Mouse (Mus musculus): ENCODE measurements around the gene Gm14408. TPM values are rescaled to one million over a fixed set of nuclear protein-coding genes. Genes with fewer than 3 reads are reported as not detected.
"Not testable (repeated sequence)": the region's sequence is repeated elsewhere in the genome, so short reads cannot be mapped to it uniquely, and the experiment has no call there.

Gm14408 gene
- polyA plus RNA-seq (2014; fragmentation: Nextera tagmentation; extraction: Ambion mirVana), result not detected in 2 replicates

DNA sequence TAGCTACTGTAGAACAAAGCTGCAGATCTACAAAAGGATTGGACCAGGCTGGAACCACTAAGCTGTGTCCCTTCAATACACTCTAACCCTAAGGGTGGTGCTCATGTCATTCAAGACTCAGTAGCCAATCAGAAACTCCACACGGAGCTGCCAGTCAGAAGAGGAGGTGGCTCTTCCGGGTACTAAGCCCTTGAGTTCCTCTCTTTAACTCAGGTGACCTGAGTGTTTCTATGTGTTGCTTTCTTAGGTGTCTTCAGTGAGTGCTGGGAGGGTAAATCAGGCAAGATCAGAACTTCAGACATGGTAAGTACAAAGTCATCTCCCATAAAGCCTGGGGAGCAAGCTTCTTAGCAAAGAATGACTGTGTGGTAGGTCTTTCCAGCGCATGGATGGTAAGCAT lies at the start of gene Gm14408:
Gene Gm14408, plus strand, starts transcription at position 301 of the 400 bp plus-strand sequence.
- not testable (repeated sequence) for H3K36me3 ChIP-seq (ENCODE audit: control insufficient read depth, insufficient read depth, low read length); H3K9me3 ChIP-seq (ENCODE audit: control insufficient read depth, low read depth, low read length); H3K4me3 ChIP-seq (ENCODE audit: low read depth, low read length); H3K9ac ChIP-seq (replicated peaks; ENCODE audit: low read depth, low read length); H3K4me2 ChIP-seq (replicated peaks; ENCODE audit: low read depth, low read length); ATAC-seq (ENCODE audit: insufficient number of reproducible peaks, insufficient read depth, low FRiP score, low read depth); H3K27ac ChIP-seq (ENCODE audit: low read length); H3K4me1 ChIP-seq (ENCODE audit: control insufficient read depth, insufficient read depth, low read length); H3K27me3 ChIP-seq (ENCODE audit: control insufficient read depth, insufficient read depth, low read length)
- 100% methylated on average over 1 of the region's 3 CpGs for WGBS

DNA sequence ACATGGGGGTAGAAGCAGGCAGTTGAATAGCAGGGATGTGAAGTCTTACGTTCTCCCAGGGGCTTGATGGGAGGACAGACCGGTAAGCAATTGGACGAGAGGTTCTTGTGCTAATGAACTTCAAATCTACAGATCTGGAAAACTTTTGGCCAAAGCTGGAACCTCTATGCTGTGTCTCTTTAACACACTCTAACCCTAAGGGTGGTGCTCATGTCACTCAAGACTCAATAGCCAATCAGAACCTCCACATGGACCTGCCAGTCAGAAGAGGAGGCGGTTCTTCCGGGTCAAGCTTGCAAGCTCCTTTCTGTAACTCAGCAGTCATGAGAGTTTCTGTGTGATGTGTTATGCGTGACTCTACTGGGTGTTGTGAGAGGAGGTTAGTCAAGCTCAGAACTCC lies 32.6 kb upstream of the Gm14408 start, which contains the start of gene Gm14295:
Gene Gm14295, plus strand, starts transcription at position 301 of the 400 bp plus-strand sequence.
- H3K27me3 ChIP-seq (ENCODE audit: control insufficient read depth, insufficient read depth, low read length); H3K9me3 ChIP-seq (ENCODE audit: control insufficient read depth, low read depth, low read length); H3K36me3 ChIP-seq (ENCODE audit: control insufficient read depth, insufficient read depth, low read length); H3K4me2 ChIP-seq (replicated peaks; ENCODE audit: low read depth, low read length); H3K9ac ChIP-seq (replicated peaks; ENCODE audit: low read depth, low read length); H3K27ac ChIP-seq (ENCODE audit: low read length); H3K4me1 ChIP-seq (ENCODE audit: control insufficient read depth, insufficient read depth, low read length); ATAC-seq (ENCODE audit: insufficient number of reproducible peaks, insufficient read depth, low FRiP score, low read depth): not testable (repeated sequence)
- no CpG with 5 or more reads among the region's 6 CpGs for WGBS
- H3K4me3 ChIP-seq (ENCODE audit: low read depth, low read length), result peak within 1 kb of the TSS; percentile 31

DNA sequence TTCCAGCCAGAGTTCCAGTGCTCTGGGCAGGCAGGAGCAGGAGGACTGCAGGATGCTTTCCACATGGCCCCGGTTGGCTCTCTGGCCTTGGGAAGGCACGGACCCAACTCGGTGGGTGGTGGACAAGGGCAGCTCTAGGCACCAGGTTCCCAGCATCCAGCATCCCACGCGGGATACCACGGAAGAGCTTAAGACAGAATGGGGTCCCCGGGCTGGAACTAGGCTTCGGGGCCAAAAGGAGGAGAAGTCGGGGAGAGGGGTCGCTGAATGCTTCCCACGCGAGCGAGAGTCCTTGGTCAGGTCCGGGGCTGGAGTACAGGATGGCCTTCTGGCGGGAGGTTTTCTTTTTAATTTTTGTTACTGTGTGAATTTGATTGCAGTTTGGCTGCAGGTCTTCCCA lies 32.2 kb upstream of the Gm14408 start:
- not testable (repeated sequence) for H3K27me3 ChIP-seq (ENCODE audit: control insufficient read depth, insufficient read depth, low read length); H3K27ac ChIP-seq (ENCODE audit: low read length); H3K4me2 ChIP-seq (replicated peaks; ENCODE audit: low read depth, low read length); H3K36me3 ChIP-seq (ENCODE audit: control insufficient read depth, insufficient read depth, low read length); H3K4me1 ChIP-seq (ENCODE audit: control insufficient read depth, insufficient read depth, low read length); ATAC-seq (ENCODE audit: insufficient number of reproducible peaks, insufficient read depth, low FRiP score, low read depth); H3K9ac ChIP-seq (replicated peaks; ENCODE audit: low read depth, low read length); H3K9me3 ChIP-seq (ENCODE audit: control insufficient read depth, low read depth, low read length)
- WGBS, result 16% methylated on average over 14 of the region's 15 CpGs
- H3K4me3 ChIP-seq (ENCODE audit: low read depth, low read length), result peak overlapping the region; percentile 31

Other genes with a start within 250 kb of the Gm14408 start
- 18.1 and 26.1 TPM in 2 replicates for gene Gm14308, start 194.8 kb upstream of the Gm14408 start, polyA plus RNA-seq (2014; fragmentation: Nextera tagmentation; extraction: Ambion mirVana)
- gene Zfp973, start 160.6 kb upstream of the Gm14408 start, polyA plus RNA-seq (2014; fragmentation: Nextera tagmentation; extraction: Ambion mirVana), result 11.8 and 12.6 TPM in 2 replicates
- 36.7 and 38.4 TPM in 2 replicates for gene Gm14305, start 122.8 kb upstream of the Gm14408 start, polyA plus RNA-seq (2014; fragmentation: Nextera tagmentation; extraction: Ambion mirVana)
- 24.4 and 25.6 TPM in 2 replicates for gene Gm14295, start 32.5 kb upstream of the Gm14408 start, polyA plus RNA-seq (2014; fragmentation: Nextera tagmentation; extraction: Ambion mirVana)
- 14.8 and 16.2 TPM in 2 replicates for gene Gm14296, start 96.7 kb downstream of the Gm14408 start, polyA plus RNA-seq (2014; fragmentation: Nextera tagmentation; extraction: Ambion mirVana)
- gene Gm14419, start 169.8 kb downstream of the Gm14408 start, polyA plus RNA-seq (2014; fragmentation: Nextera tagmentation; extraction: Ambion mirVana), result 13.9 and 14.9 TPM in 2 replicates
- not detected in 2 replicates for gene Gm14401, start 243.2 kb downstream of the Gm14408 start, polyA plus RNA-seq (2014; fragmentation: Nextera tagmentation; extraction: Ambion mirVana)